Mouse (Mus musculus) MEL (cell line): ENCODE results near the gene Cacna1s. TPM values are rescaled to one million over a fixed set of nuclear protein-coding genes. Genes with fewer than 3 reads are reported as not detected.

ENCODE experiments used
- DNase-seq: peaks from one replicate; pipeline ENCODE4 v3.0.0; 2011; ENCODE audit warnings: low read depth, low spot score
- H3K27ac ChIP-seq: 2 replicates; pipeline ENCODE4 v1.5.1; 2012; ENCODE audit warnings: low read depth, mild to moderate bottlenecking, control low read depth, low read length, moderate library complexity; ENCODE audit not compliant: control insufficient read depth
- H3K27me3 ChIP-seq, 2 experiments: fragments of 150-350 bp in 1 of 2; sonication (generic) in 1 of 2; 2 replicates each; pipeline ENCODE4 v1.6.1; 2012; ENCODE audit warnings: low read length in 2 of 2, mild to moderate bottlenecking in 2 of 2, improper control_type of control experiment in 1 of 2, moderate library complexity in 1 of 2; ENCODE audit not compliant: insufficient read depth in 2 of 2, control insufficient read depth in 1 of 2
- H3K36me3 ChIP-seq, 2 experiments: 2 replicates each; pipeline ENCODE4 v1.6.1; 2012 to 2014; ENCODE audit warnings: low read length in 2 of 2, improper control_type of control experiment in 1 of 2, inconsistent platforms in 1 of 2, mild to moderate bottlenecking in 1 of 2; ENCODE audit not compliant: insufficient read depth in 2 of 2, control insufficient read depth in 1 of 2
- H3K4me1 ChIP-seq, 2 experiments: fragments of 150-350 bp in 1 of 2; sonication (generic) in 1 of 2; 2 replicates each; pipeline ENCODE4 v1.6.1; 2012; ENCODE audit warnings: low read length in 2 of 2, improper control_type of control experiment in 1 of 2, mild to moderate bottlenecking in 1 of 2; ENCODE audit not compliant: insufficient read depth in 2 of 2, control insufficient read depth in 1 of 2
- H3K4me3 ChIP-seq, 2 experiments: fragments of 150-350 bp in 1 of 2; sonication (generic) in 1 of 2; 2 replicates each; pipeline ENCODE4 v1.5.1; 2012; ENCODE audit warnings: low read depth in 2 of 2, low read length in 2 of 2, mild to moderate bottlenecking in 2 of 2, moderate library complexity in 2 of 2, control low read depth in 1 of 2, improper control_type of control experiment in 1 of 2; ENCODE audit not compliant: control insufficient read depth in 1 of 2, insufficient read depth in 1 of 2
- H3K79me2 ChIP-seq: 2 replicates; pipeline ENCODE4 v1.6.1; 2012; ENCODE audit warnings: mild to moderate bottlenecking, low read length, moderate library complexity; ENCODE audit not compliant: control insufficient read depth, poor library complexity, insufficient read depth
- H3K9ac ChIP-seq: 2 replicates; pipeline ENCODE4 v1.6.1; 2012; ENCODE audit warnings: low read depth, mild to moderate bottlenecking, control low read depth, low read length, moderate library complexity; ENCODE audit not compliant: control insufficient read depth, poor library complexity, severe bottlenecking
- H3K9me3 ChIP-seq: fragments of 150-350 bp; sonication (generic); replicated peaks from 2 replicates; pipeline ENCODE4 v1.6.1; 2012; ENCODE audit warnings: mild to moderate bottlenecking, low read length, improper control_type of control experiment, moderate library complexity; ENCODE audit not compliant: insufficient read depth
- ELF1 ChIP-seq: IDR thresholded peaks from 2 replicates; pipeline ENCODE4 v1.6.1; 2014; ENCODE audit warnings: low read depth, mild to moderate bottlenecking, inconsistent platforms, low read length, improper control_type of control experiment, moderate library complexity
- JUND ChIP-seq: IDR thresholded peaks from 2 replicates; pipeline ENCODE4 v1.6.1; 2011; ENCODE audit warnings: low read depth, mild to moderate bottlenecking, improper control_type of control experiment, low read length
- KAT2A ChIP-seq: conservative IDR thresholded peaks from 2 replicates; pipeline ENCODE4 v1.6.1; 2012; ENCODE audit warnings: low read depth, low read length, improper control_type of control experiment, inconsistent platforms
- MAFK ChIP-seq: IDR thresholded peaks from 2 replicates; pipeline ENCODE4 v1.6.1; 2011; ENCODE audit warnings: low read depth, mild to moderate bottlenecking, low read length, improper control_type of control experiment, borderline replicate concordance
- MXI1 ChIP-seq: IDR thresholded peaks from 2 replicates; pipeline ENCODE4 v1.6.1; 2011; ENCODE audit warnings: mild to moderate bottlenecking, low read depth, low read length, improper control_type of control experiment
- POLR2A ChIP-seq, 2 experiments: IDR thresholded peaks; 2 replicates each; pipeline ENCODE4 v1.6.1; 2011 to 2012; ENCODE audit warnings: low read length in 2 of 2, mild to moderate bottlenecking in 2 of 2, control low read depth in 1 of 2, improper control_type of control experiment in 1 of 2, low read depth in 1 of 2, moderate library complexity in 1 of 2; ENCODE audit not compliant: control insufficient read depth in 1 of 2, insufficient read depth in 1 of 2, poor library complexity in 1 of 2
- RAD21 ChIP-seq: IDR thresholded peaks from 2 replicates; pipeline ENCODE4 v1.6.1; 2011; ENCODE audit warnings: mild to moderate bottlenecking, low read depth, low read length, improper control_type of control experiment
- TAL1 ChIP-seq: IDR thresholded peaks from 2 replicates; pipeline ENCODE4 v1.6.1; 2012; ENCODE audit warnings: mild to moderate bottlenecking, inconsistent platforms, low read length, moderate library complexity, mixed read lengths
- TBP ChIP-seq: IDR thresholded peaks from 2 replicates; pipeline ENCODE4 v1.8.0; 2011; ENCODE audit warnings: low read depth, low read length, improper control_type of control experiment
- UBTF ChIP-seq: IDR thresholded peaks from 2 replicates; pipeline ENCODE4 v1.6.1; 2012; ENCODE audit warnings: low read depth, mild to moderate bottlenecking, inconsistent platforms, low read length, improper control_type of control experiment, moderate library complexity, borderline replicate concordance; ENCODE audit not compliant: insufficient read depth
- ZC3H11A ChIP-seq: IDR thresholded peaks from 2 replicates; pipeline ENCODE4 v1.6.1; 2012; ENCODE audit warnings: low read depth, mild to moderate bottlenecking, inconsistent platforms, low read length, improper control_type of control experiment
- ZMIZ1 ChIP-seq: IDR thresholded peaks from 2 replicates; pipeline ENCODE4 v1.6.1; 2012; ENCODE audit warnings: low read depth, mild to moderate bottlenecking, inconsistent platforms, low read length, improper control_type of control experiment, moderate library complexity
- polyA plus RNA-seq, 2 experiments: library from polyadenylated mRNA; stranded (reverse) in 1 of 2; unstranded in 1 of 2; fragments of >175 nt in 1 of 2; fragments of >200 nt in 1 of 2; gene quantifications; 2 replicates each; pipeline versions ENCODE4 v1.2.1 to v1.2.4; 2012; ENCODE audit warnings: low replicate concordance in 2 of 2, low read depth in 1 of 2; ENCODE audit not compliant: insufficient read length in 2 of 2, insufficient read depth in 1 of 2, missing spikeins in 1 of 2
- total RNA-seq: library from RNA; depleted of rRNA; stranded (reverse); fragments of 300-350 nt; gene quantifications from 2 replicates; pipeline ENCODE4 v1.2.3, GENCODE M21; 2012

Gene Cacna1s
- total and polyA plus RNA-seq, 3 experiments = not detected

GRCm38 (mm10) chr1:136160297-136160696 is 107.7 kb downstream of the Cacna1s start:
- H3K9ac ChIP-seq = no peak overlapping the region
- no peaks in the 10 kb centered on the region for H3K9me3 ChIP-seq
- DNase-seq = no peak
- peaks cover 0 to 6% of the 10 kb centered on the region in 2 experiments; a peak in 1 of 4 replicates for H3K36me3 ChIP-seq
- H3K4me1 ChIP-seq = no peaks in the 10 kb centered on the region
- no peak for TF ChIP-seq MAFK
- TF ChIP-seq RAD21 = no peak
- TF ChIP-seq MXI1 = no peak
- TF ChIP-seq ZC3H11A = no peak
- no peak for TF ChIP-seq ELF1
- no peak for TF ChIP-seq ZMIZ1
- TF ChIP-seq KAT2A = no peak
- no peak for TF ChIP-seq POLR2A (IDR thresholded peaks at IDR 0.05; ENCODE audit: control insufficient read depth in 1 of 2, insufficient read depth in 1 of 2, low read depth in 1 of 2, low read length in 2 of 2, poor library complexity in 1 of 2)
- no peak for TF ChIP-seq UBTF
- TF ChIP-seq, all 39 proteins: peak for 0
- H3K4me3 ChIP-seq = no peak overlapping the region
- H3K27ac ChIP-seq = no peak overlapping the region
- no peaks in the 10 kb centered on the region for H3K27me3 ChIP-seq
- H3K79me2 ChIP-seq = no peaks in the 10 kb centered on the region

GRCm38 (mm10) chr1:136160930-136161329 is 108.4 kb downstream of the Cacna1s start:
- no peaks in the 10 kb centered on the region for H3K4me1 ChIP-seq
- no peak overlapping the region for H3K9ac ChIP-seq
- no peaks in the 10 kb centered on the region for H3K27me3 ChIP-seq
- H3K9me3 ChIP-seq = no peaks in the 10 kb centered on the region
- H3K36me3 ChIP-seq = peaks cover 0 to 6% of the 10 kb centered on the region in 2 experiments; a peak in 1 of 4 replicates
- no peaks in the 10 kb centered on the region for H3K79me2 ChIP-seq
- no peak overlapping the region for H3K4me3 ChIP-seq
- no peak overlapping the region for H3K27ac ChIP-seq
- TF ChIP-seq JUND (no peak), MXI1 (no peak)
- TF ChIP-seq, all 39 proteins: peak for 0
- DNase-seq = no peak

- H3K27ac ChIP-seq = no peak overlapping the region
- no peaks in the 10 kb centered on the region for H3K79me2 ChIP-seq
- DNase-seq = no peak
- peaks cover 0 to 4% of the 10 kb centered on the region in 2 experiments; a peak in 1 of 4 replicates for H3K36me3 ChIP-seq
- no peak for TF ChIP-seq TBP
- TF ChIP-seq TAL1 = no peak
- no peaks in the 10 kb centered on the region for H3K27me3 ChIP-seq
- H3K9me3 ChIP-seq = no peaks in the 10 kb centered on the region
- no peak overlapping the region for H3K9ac ChIP-seq
- H3K4me3 ChIP-seq = no peak overlapping the region
- H3K4me1 ChIP-seq = no peaks in the 10 kb centered on the region
Measured at GRCm38 (mm10) chr1:136161333-136161921, 108.9 kb downstream of the Cacna1s start.
